Mouse (Mus musculus) bone marrow macrophage, adult 2 months (primary cell): ENCODE data around the gene Ppp1r12b. TPM values are rescaled to one million over a fixed set of nuclear protein-coding genes. Genes with fewer than 3 reads are reported as not detected.

Source experiments
- H3K27ac ChIP-seq: 2 replicates; pipeline ENCODE4 v1.5.1; 2012; ENCODE audit warnings: low read depth, low read length; ENCODE audit not compliant: insufficient read depth
- H3K4me1 ChIP-seq: 2 replicates; pipeline ENCODE4 v1.6.1; 2012; ENCODE audit warnings: low read length; ENCODE audit not compliant: control insufficient read depth, insufficient read depth
- H3K4me3 ChIP-seq: 2 replicates; pipeline ENCODE4 v1.5.1; 2012; ENCODE audit warnings: mild to moderate bottlenecking, low read length, moderate library complexity; ENCODE audit not compliant: insufficient read depth
- CTCF ChIP-seq: IDR thresholded peaks from 2 replicates; pipeline ENCODE4 v1.5.1; 2012; ENCODE audit warnings: low read depth, mild to moderate bottlenecking, low read length, moderate library complexity
- POLR2A ChIP-seq: IDR thresholded peaks from 2 replicates; pipeline ENCODE4 v1.6.1; 2012; ENCODE audit warnings: mild to moderate bottlenecking, low read depth, low read length, borderline replicate concordance
- polyA plus RNA-seq: library from polyadenylated mRNA; stranded (reverse); fragments of >200 nt; gene quantifications from 2 replicates; pipeline ENCODE4 v1.2.4, GENCODE M21; 2012; ENCODE audit not compliant: missing spikeins, insufficient read depth, insufficient read length

Gene Ppp1r12b
- polyA plus RNA-seq, 1 experiment, result 4.6 TPM

DNA sequence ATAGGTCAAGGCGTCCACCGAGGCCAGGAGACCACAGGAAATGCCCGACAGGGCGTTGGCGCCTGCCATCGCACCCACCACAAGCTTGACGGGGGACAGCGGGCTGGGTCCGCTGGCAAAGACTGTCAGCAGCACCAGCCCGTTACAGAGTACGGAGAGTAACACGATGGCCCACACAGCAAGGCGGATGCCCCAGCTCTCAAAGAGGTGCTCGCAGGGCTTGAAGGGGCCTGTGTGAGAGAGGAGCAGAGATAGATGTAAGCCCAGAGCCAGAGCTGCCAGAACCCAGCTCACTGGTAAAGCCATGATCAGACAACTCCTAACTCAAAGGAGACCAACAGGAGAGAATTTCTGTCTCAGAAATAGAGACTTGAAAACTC lies 32.2 kb upstream of the Ppp1r12b start:
- H3K4me3 ChIP-seq, result peak overlapping the region; percentile 40
- H3K4me1 ChIP-seq, result peaks cover 6% of the 10 kb centered on the region
- TF ChIP-seq POLR2A (no peak), CTCF (no peak)
- no peak overlapping the region for H3K27ac ChIP-seq

DNA sequence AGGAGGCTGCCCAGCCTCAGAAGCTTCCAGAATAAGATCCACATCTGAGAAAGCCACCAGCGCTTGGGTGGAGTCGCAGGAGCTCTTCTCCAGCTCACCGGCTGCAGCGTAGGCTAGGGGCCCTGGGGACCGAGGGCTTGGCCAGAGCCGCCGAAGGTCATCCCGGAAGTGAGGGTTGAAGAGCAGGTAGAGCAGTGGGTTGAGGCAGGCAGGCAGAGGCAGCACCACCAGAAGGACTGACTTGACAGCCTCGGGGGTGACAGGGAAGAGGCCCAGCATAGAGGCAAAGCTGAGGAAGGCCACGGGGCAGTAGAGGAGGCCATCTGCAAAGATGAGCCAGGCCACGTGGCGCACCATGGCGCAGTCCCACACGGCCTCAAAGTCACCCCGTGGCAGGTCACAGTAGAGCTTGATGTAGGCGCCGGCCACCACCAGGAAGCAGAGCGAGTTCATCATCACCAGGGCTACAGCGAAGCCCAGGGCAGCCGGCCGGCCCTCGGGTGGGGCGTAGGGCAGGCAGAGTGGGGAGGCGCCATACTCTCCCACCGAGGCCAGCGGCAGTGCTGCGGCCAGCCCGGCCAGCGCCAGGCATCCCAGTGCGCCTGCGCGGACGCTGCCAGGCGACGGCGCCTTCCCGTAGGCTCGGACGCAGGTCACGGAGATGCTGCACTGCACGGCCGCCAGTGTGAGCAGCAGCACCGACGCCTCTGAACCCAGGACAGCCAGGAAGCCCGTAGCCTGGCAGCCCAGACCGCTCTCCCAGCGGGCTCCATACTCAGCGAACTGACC lies 31.6 kb upstream of the Ppp1r12b start:
- Histone ChIP-seq H3K27ac (no peak overlapping the region), H3K4me1 (peaks cover 12% of the 10 kb centered on the region), H3K4me3 (peak overlapping the region; percentile 40)
- TF ChIP-seq POLR2A, result no peak
- TF ChIP-seq CTCF, result no peak

DNA sequence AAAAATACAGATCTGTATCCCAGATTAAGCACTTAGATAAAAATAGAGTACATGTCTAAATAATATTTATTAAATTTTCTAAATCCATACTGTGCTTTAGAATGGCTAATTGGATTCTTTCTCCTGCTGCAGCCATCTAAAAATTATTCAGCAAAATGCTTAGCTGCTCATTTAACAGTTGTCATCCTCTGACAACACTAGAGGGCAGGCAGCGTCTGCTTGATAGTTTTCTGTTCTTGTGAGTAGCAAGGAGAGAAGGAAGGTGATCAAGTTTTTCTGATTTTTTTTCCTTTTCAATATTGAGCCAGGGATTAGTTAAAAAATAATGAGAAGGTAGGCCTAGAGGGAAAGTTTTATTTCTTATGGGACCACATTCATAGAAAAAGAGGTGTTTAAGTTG lies 17.2 kb upstream of the Ppp1r12b start:
- Histone ChIP-seq H3K4me1 (no peaks in the 10 kb centered on the region), H3K4me3 (no peak overlapping the region), H3K27ac (no peak overlapping the region)
- no peak for TF ChIP-seq CTCF
- TF ChIP-seq POLR2A, result no peak

DNA sequence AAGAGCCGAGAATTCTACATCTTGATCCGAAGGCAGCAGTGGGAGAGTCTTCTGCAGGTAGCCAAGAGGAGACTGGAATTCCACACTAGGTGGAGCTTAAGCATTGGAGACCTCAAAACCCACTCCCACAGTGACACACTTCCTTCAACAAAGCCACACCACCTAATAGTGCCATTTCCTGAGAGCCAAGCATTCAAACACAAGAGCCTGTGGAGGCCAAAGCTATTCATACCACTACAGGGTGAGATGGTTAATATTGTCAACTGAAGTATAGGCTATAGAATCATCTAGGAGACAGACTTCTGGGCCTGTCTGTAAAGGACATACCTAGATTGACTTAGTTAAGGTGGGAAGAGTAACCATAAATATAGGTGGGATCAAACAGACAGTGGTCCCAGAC lies 9.7 kb upstream of the Ppp1r12b start:
- Histone ChIP-seq H3K27ac (no peak overlapping the region), H3K4me1 (peaks cover 5% of the 10 kb centered on the region), H3K4me3 (no peak overlapping the region)
- TF ChIP-seq POLR2A (no peak), CTCF (no peak)

DNA sequence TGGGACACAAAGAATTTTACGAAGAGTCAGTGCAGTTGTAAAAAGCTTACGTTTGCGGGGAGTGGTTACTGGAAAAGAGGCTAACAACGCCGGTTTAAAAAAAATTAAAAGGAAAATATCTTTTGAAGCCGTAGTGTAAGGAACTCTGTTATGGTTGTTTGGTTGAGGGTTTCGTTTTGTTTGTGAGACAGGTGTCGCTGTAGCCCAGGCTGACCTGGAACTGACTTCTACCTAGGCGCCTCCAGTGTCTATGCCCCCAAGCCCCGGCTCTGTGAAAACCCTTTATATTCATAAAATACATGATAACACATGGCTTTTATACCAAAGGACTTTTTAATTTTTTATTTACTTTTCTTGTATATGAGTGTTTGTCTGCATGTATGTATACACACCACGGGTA lies 7.1 kb upstream of the Ppp1r12b start:
- H3K27ac ChIP-seq, result no peak overlapping the region
- TF ChIP-seq CTCF (0 out of 2 replicates have a peak, but pooled peaks have one; percentile 23), POLR2A (no peak)
- H3K4me3 ChIP-seq, result peak overlapping the region; percentile 75
- H3K4me1 ChIP-seq, result peaks cover 5% of the 10 kb centered on the region

DNA sequence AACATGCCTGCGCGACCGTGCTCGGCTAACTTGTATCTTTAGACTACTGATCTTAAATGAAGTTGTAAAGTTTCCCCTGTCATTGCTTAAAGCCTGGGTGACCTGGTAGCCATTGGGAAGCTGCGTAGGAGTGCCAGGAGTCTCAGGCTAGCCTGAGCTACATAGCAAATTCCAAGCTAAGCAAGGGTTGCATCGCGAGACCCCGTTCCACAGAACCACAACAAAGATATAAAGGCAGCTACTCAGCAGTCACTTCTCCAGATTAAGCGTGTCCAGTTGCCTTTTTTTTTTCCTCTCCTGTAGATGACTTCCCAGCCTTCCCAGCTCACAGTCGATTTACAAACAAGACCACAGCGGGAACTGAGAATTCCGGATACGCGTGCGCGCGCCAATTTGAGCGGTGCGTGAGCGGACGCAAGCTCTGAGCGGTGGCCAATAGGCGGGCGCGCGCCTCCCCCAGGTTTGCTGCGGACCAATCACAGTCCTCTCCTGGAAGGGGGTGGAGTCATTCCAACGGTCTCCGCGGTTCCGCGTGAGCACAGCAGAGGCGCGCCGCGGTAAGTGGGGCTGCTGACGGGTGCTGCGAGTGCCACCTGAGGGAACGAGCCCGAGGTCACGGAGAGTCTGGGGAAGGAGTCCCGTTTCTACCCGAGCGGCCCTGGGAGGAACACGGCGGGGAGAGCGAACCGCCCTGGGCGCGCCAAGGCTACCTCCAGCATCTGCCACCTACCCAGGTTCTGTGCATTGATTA lies 6.5 kb upstream of the Ppp1r12b start, which contains the start of gene Ube2t:
Gene Ube2t, plus strand, starts transcription at position 513 of the 751 bp plus-strand sequence.
- TF ChIP-seq POLR2A, result no peak
- TF ChIP-seq CTCF, result no peak
- H3K4me3 ChIP-seq, result peak within 1 kb of the TSS; percentile 75
- 0 out of 2 replicates have a peak within 1 kb of the TSS, but pooled peaks have one; percentile 14 for H3K27ac ChIP-seq
- H3K4me1 ChIP-seq, result peaks cover 5% of the 10 kb centered on the region

DNA sequence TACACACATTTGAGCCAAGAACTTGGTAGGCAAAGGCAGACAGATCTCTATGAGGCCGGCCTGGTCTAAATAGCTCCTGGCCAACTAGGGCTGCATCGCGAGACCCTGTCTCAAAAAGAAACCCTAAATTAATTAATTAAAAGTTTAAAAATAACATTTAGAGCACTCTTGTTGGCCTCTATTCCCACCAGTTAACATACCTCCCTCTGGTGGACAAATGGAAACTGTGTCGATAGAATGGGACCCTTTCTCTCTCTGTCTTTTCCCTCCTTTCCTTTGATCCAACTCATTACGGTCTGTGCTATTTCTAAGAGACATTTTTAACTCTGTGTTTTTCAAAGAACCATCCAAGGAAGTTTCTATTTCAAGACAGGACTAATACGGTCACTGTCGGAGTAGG lies 4.9 kb upstream of the Ppp1r12b start:
- Histone ChIP-seq H3K4me1 (peaks cover 5% of the 10 kb centered on the region), H3K4me3 (no peak overlapping the region), H3K27ac (no peak overlapping the region)
- TF ChIP-seq CTCF, result no peak
- no peak for TF ChIP-seq POLR2A

DNA sequence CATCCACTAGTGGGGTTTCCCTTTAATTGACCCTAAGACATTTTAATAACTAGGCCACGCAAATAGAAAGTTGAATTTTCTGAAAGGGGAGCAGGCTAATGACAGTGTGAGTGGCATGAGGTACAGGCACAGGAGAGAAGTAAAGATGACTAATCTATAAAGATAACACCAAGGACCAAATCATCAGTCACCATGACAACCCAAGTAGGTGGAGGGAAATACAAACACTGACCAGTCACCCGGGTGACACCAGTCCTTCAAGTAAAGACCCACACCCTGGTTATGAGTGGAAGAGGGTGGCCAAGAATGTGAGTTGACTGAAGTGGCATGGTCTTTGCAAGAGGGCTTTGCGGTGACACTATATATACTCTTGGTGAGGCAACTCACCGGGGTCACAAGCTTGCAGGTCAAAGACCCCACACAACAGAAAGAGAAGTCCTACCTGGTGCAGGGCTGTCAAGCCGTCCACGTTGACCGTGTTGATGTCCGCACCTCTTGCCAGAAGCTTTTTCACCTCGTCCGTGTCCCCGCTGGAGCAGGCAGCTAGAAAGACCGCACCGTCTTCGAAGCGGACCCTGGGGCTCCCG lies 599 bp downstream of the Ppp1r12b start:
- peaks cover 6% of the 10 kb centered on the region for H3K4me1 ChIP-seq
- H3K4me3 ChIP-seq, result peak overlapping the region; percentile 96
- no peak overlapping the region for H3K27ac ChIP-seq

DNA sequence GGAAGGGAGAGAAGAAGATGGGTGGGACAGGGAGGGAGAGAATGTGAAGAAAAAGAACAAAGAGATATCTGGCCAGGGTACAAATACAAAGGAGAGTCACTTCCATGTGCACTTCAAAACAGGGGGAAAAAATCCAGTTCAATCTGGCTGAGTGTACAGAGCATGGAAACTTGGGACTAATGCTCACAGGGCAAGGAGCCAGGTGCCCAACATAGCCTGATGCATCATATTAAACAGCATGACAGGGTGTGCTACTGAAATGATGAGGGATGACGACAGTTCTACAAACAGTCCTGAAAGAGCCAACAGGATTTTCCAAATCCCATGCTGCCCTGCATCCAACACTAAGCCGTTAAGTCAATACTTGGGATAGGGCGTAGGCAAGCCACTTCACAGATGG lies 5.8 kb downstream of the Ppp1r12b start:
- no peak for TF ChIP-seq POLR2A
- no peak for TF ChIP-seq CTCF
- no peak overlapping the region for H3K4me3 ChIP-seq
- no peak overlapping the region for H3K27ac ChIP-seq
- H3K4me1 ChIP-seq, result peaks cover 4% of the 10 kb centered on the region

More for the DNA sequence above, 599 bp downstream of the Ppp1r12b start:
- TF ChIP-seq POLR2A, result no peak
- TF ChIP-seq CTCF, result no peak
